Mouse (Mus musculus): ENCODE measurements at regions not wholly inside any gene's neighbourhood (a gene's known extent, or its start where the extent isn't known, plus 50 kb on each side); places are given as distances from the start of the nearest gene placed in this dataset.

- no peak overlapping the region for H3K27ac ChIP-seq (replicated peaks)
- no peaks in the 10 kb centered on the region for H3K27me3 ChIP-seq
- H3K4me2 ChIP-seq (replicated peaks): no peak overlapping the region
These were observed 383.5 kb downstream of the Mtx2 start for GRCm38 (mm10) chr2:75208821-75209758.

DNA sequence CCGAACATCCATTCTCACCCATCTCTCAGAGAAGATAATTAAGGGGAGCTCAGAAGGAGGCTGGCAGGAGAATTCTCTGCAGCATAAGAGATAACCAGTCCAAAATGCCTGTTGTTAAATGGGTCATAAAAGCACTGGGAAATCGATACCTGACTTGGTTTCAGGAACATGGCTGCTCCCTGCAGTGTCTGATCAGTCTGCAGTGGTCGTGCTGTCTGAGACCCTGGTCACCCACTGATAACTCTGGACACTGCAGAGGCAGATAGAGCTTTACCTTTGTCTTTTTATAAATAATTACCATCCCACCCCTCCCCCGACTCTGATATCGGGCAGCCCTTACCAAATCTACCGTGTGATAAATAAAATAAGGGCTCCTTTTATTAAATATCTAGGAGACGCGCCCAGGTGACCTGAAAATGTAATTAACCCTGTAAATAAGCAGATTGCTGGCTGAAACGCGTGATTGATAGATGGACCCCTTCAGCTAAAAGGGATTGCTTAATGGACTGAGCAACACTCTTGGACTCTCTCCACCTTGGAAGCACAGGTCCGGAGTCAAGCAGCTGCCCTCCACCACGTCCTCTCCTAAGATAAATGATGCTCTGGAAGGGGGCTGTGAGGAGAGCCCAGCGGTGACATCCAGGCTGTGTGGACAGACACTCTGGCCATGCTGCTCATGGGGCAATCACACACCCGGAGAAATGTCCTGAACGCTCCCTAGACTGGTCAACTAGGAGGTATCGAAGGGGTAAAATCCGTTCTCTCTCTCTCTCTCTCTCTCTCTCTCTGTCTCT lies 384.4 kb downstream of the Mtx2 start:
- H3K36me3 ChIP-seq: no peaks in the 10 kb centered on the region
- 0 out of 2 replicates have a peak, but pooled peaks cover 3% of the 10 kb centered on the region for H3K4me1 ChIP-seq
- H3K27me3 ChIP-seq: no peaks in the 10 kb centered on the region
- WGBS: 83% methylated on average over 17 of the region's 17 CpGs
- no peak overlapping the region for H3K4me2 ChIP-seq (replicated peaks)
- no peak for ATAC-seq (ENCODE audit: low FRiP score, low read depth)
- no peak overlapping the region for H3K4me3 ChIP-seq
- no peaks in the 10 kb centered on the region for H3K9me3 ChIP-seq
- H3K27ac ChIP-seq (replicated peaks): no peak overlapping the region
- H3K9ac ChIP-seq (replicated peaks): no peak overlapping the region

More at GRCm38 (mm10) chr2:75208821-75209758, 383.5 kb downstream of the Mtx2 start:
- H3K9me3 ChIP-seq: no peaks in the 10 kb centered on the region
- 77% methylated on average over 27 of the region's 27 CpGs for whole genome bisulfite sequencing
- H3K36me3 ChIP-seq: no peaks in the 10 kb centered on the region
- H3K4me1 ChIP-seq: 0 out of 2 replicates have a peak, but pooled peaks cover 3% of the 10 kb centered on the region
- H3K4me3 ChIP-seq: no peak overlapping the region
- no peak for ATAC-seq (ENCODE audit: low FRiP score, low read depth)
- no peak overlapping the region for H3K9ac ChIP-seq (replicated peaks)

- H3K4me3 ChIP-seq: no peak overlapping the region
- WGBS: 95% methylated on average over 5 of the region's 5 CpGs
- no peaks in the 10 kb centered on the region for H3K9me3 ChIP-seq
- H3K9ac ChIP-seq (replicated peaks): no peak overlapping the region
- no peak overlapping the region for H3K4me2 ChIP-seq (replicated peaks)
- no peak overlapping the region for H3K27ac ChIP-seq (replicated peaks)
- no peak for ATAC-seq (ENCODE audit: low FRiP score, low read depth)
- peaks cover 10% of the 10 kb centered on the region; the same call in 1 of the 2 replicates for H3K4me1 ChIP-seq
- no peaks in the 10 kb centered on the region for H3K27me3 ChIP-seq
- H3K36me3 ChIP-seq: no peaks in the 10 kb centered on the region
These were observed 391.3 kb downstream of the Mtx2 start for GRCm38 (mm10) chr2:75216931-75217330.

DNA sequence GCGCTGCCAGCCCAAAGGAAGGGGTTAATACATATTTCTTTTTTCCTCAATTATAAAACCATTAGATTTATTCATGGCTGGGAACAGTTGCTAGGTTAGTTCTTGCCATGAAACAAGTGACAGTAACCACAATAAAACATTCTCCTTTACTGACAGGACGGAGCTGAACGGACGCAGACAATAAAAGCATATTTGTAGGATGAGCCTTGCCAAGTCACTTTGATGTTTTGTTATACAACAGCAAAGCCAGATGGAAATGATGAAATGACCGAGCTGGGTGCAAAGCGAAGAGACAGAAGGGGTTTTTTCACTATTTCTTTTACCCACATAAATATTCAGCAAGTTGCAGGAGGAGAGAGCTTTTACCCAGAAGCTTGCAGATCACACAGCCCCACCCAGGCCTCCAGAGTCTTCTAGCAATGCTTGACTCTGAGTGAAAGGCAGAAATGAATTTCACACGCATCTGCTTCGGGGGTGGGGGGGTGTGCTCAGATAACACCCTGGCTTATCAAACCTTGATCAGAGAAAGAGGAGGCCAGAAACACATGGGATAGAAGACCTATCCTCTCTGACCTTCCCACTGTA lies 395.3 kb downstream of the Mtx2 start:
- Histone ChIP-seq H3K27ac (replicated peaks) (no peak overlapping the region), H3K4me3 (no peak overlapping the region), H3K9me3 (no peaks in the 10 kb centered on the region), H3K9ac (replicated peaks) (no peak overlapping the region), H3K4me1 (peaks cover 12% of the 10 kb centered on the region; the same call in 1 of the 2 replicates), H3K4me2 (replicated peaks) (no peak overlapping the region), H3K27me3 (no peaks in the 10 kb centered on the region), H3K36me3 (no peaks in the 10 kb centered on the region)
- ATAC-seq (ENCODE audit: low FRiP score, low read depth): no peak
- WGBS: 50% methylated on average over 8 of the region's 8 CpGs

DNA sequence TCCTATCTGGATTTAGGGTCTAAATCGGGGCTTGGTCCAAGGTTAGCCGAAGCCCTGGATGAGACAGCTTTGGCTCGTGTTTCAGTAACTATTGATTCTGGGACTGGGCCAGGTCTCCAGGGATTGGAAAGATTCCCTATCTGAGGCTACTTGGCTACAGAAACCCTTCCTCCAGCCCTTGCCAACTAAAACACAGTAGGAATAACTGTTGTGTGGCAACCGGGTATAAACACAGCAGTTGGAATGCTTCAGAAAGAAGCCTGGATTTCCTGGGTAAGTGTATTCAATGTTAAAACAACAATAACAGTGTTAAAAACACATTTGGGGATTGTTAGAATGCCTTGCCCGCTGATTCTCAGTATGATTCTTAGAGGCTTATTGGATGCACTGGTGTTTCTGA lies 398.8 kb downstream of the Mtx2 start:
- Histone ChIP-seq H3K4me1 (peaks cover 12% of the 10 kb centered on the region; the same call in 1 of the 2 replicates), H3K36me3 (no peaks in the 10 kb centered on the region), H3K27me3 (no peaks in the 10 kb centered on the region), H3K27ac (replicated peaks) (no peak overlapping the region), H3K4me3 (no peak overlapping the region), H3K9me3 (no peaks in the 10 kb centered on the region), H3K9ac (replicated peaks) (no peak overlapping the region), H3K4me2 (replicated peaks) (no peak overlapping the region)
- no peak for ATAC-seq (ENCODE audit: low FRiP score, low read depth)
- WGBS: 72% methylated on average over 5 of the region's 5 CpGs

- Histone ChIP-seq H3K27ac (replicated peaks) (no peak overlapping the region), H3K9me3 (no peaks in the 10 kb centered on the region), H3K4me2 (replicated peaks) (no peak overlapping the region), H3K4me1 (peaks cover 12% of the 10 kb centered on the region), H3K4me3 (no peak overlapping the region), H3K9ac (replicated peaks) (no peak overlapping the region), H3K27me3 (no peaks in the 10 kb centered on the region), H3K36me3 (no peaks in the 10 kb centered on the region)
- WGBS: 79% methylated on average over 1 of the region's 1 CpGs
- ATAC-seq (ENCODE audit: low FRiP score, low read depth): no peak
These were observed 415.4 kb downstream of the Mtx2 start for GRCm38 (mm10) chr2:75240976-75241375.

DNA sequence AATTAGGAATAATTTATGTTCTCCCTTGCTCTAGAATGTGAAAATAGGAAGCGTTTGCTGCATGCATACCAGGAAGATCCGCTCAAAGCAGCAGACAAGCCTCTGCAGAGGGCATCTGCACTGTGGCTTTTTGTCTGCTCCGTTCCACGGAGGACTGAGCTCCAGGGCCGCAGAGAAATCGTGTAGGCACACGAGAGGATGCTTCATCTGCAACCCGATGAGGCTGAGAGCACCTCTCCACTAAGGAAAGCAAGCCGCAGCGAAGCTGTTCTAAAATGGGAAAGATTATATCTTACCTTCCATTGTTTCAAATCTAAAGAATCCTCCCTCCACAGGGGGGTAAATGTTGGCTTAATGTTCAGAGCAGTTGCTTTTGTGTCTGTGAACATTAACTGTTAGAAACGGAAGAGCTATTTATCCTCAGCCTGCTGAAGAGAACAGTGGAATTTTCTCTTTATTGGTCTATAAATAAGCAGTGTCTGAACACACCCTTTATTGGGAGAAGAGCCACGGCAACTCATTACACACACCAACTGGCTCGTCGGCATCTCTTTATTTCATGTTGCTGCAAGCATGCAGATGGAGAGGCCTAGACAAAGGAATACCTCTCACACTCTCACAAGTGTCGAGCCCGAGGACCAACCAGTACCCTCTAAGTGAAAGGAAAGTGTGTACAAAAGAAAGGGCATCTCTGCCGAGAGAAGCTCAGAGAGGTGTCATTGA lies 414.6 kb upstream of the Hnrnpa3 start:
- Histone ChIP-seq H3K36me3 (no peaks in the 10 kb centered on the region), H3K4me3 (no peak overlapping the region), H3K9ac (replicated peaks) (no peak overlapping the region), H3K9me3 (no peaks in the 10 kb centered on the region), H3K4me2 (replicated peaks) (no peak overlapping the region), H3K27me3 (no peaks in the 10 kb centered on the region), H3K27ac (replicated peaks) (0 out of 2 replicates have a peak overlapping the region, but pooled peaks have one; percentile 15), H3K4me1 (peaks cover 19% of the 10 kb centered on the region)
- WGBS: 61% methylated on average over 17 of the region's 17 CpGs
- ATAC-seq (ENCODE audit: low FRiP score, low read depth): no peak

GRCm38 (mm10) chr2:75245256-75245655 lies 413.8 kb upstream of the Hnrnpa3 start:
- H3K4me2 ChIP-seq (replicated peaks): no peak overlapping the region
- peaks cover 19% of the 10 kb centered on the region for H3K4me1 ChIP-seq
- H3K9ac ChIP-seq (replicated peaks): no peak overlapping the region
- no peak overlapping the region for H3K27ac ChIP-seq (replicated peaks)
- H3K36me3 ChIP-seq: no peaks in the 10 kb centered on the region
- WGBS: 77% methylated on average over 6 of the region's 6 CpGs
- H3K4me3 ChIP-seq: no peak overlapping the region
- H3K27me3 ChIP-seq: no peaks in the 10 kb centered on the region
- ATAC-seq (ENCODE audit: low FRiP score, low read depth): no peak
- no peaks in the 10 kb centered on the region for H3K9me3 ChIP-seq

- H3K27ac ChIP-seq (replicated peaks): no peak overlapping the region
These were observed 413.4 kb upstream of the Hnrnpa3 start for GRCm38 (mm10) chr2:75245662-75246061.

GRCm38 (mm10) chr2:75246082-75246743 lies 412.8 kb upstream of the Hnrnpa3 start:
- Histone ChIP-seq H3K4me2 (replicated peaks) (peak overlapping the region; percentile 35), H3K4me1 (peaks cover 19% of the 10 kb centered on the region), H3K27ac (replicated peaks) (no peak overlapping the region), H3K36me3 (no peaks in the 10 kb centered on the region), H3K27me3 (no peaks in the 10 kb centered on the region), H3K9ac (replicated peaks) (no peak overlapping the region), H3K9me3 (no peaks in the 10 kb centered on the region), H3K4me3 (no peak overlapping the region)
- WGBS: 28% methylated on average over 12 of the region's 12 CpGs
- ATAC-seq (ENCODE audit: low FRiP score, low read depth): peak; percentile 69

More at GRCm38 (mm10) chr2:75245662-75246061, 413.4 kb upstream of the Hnrnpa3 start:
- Histone ChIP-seq H3K4me3 (no peak overlapping the region), H3K27me3 (no peaks in the 10 kb centered on the region), H3K4me2 (replicated peaks) (no peak overlapping the region), H3K9ac (replicated peaks) (no peak overlapping the region), H3K4me1 (peaks cover 19% of the 10 kb centered on the region), H3K36me3 (no peaks in the 10 kb centered on the region), H3K9me3 (no peaks in the 10 kb centered on the region)
- WGBS: 77% methylated on average over 5 of the region's 5 CpGs
- ATAC-seq (ENCODE audit: low FRiP score, low read depth): no peak

DNA sequence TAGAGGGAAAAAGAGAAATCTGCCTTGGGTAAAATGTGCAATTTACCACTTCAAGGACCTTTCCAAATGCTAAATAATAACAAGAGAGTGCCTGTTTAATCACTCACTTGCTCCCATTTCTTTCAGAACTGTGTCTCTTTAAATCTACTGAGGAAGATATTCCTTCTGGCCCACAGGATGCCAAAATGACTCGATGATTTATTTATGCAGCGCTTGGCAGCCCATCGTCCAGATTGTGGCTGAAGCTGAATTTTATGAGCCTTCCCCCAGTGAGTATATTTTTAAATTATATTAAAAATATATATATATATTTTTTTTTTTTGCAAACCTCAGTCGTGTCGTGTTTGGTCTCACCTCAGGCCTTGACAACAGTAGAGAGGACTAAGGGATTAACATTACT lies 410.8 kb upstream of the Hnrnpa3 start:
- no peak overlapping the region for H3K4me2 ChIP-seq (replicated peaks)
- H3K9me3 ChIP-seq: no peaks in the 10 kb centered on the region
- no peak for ATAC-seq (ENCODE audit: low FRiP score, low read depth)
- H3K27me3 ChIP-seq: no peaks in the 10 kb centered on the region
- no peaks in the 10 kb centered on the region for H3K36me3 ChIP-seq
- H3K4me1 ChIP-seq: peaks cover 19% of the 10 kb centered on the region
- 46% methylated on average over 5 of the region's 5 CpGs for WGBS
- H3K4me3 ChIP-seq: no peak overlapping the region
- H3K27ac ChIP-seq (replicated peaks): no peak overlapping the region
- H3K9ac ChIP-seq (replicated peaks): no peak overlapping the region

Data from midbrain, embryonic 12.5 days (tissue).